Mouse (Mus musculus): ENCODE measurements around the gene Kcnk7.

GRCm38 (mm10) chr19:5668372-5668771 lies 35.8 kb upstream of the Kcnk7 start:
- no peak for TF ChIP-seq GATA1 (IDR thresholded peaks at IDR 0.05; ENCODE audit: low read length)
- no peak for TF ChIP-seq TAL1 (IDR thresholded peaks at IDR 0.05; ENCODE audit: low read length)
